ENCODE assay signal across 18 mouse cellular contexts in the genomic region with DNA sequence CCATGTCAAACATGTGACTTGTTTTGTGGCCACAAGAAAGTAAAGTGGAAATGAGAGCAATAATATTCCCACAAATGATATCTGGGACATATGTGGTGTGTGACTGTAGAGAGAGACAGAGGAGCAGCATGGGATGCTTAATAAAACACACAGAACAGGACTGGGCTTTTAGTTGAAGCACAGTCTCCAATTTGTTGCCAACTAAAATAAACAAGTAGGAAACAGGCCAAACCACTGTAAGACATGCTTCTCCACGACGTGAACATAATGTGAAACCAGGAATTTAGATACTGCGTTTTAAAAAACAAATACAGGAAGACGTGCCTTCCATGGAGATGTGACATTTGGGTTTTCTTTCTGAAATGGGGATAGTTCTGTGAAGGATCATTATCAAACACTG.
DNase-seq lines count a peak whose midpoint lies in the region; ATAC-seq and TF ChIP-seq lines count a peak whose summit lies in the region.
"Had no signal": no experiment of that assay in that cellular context is flagged by ENCODE, and none has a peak within 500 bp of the region (broad histone marks: within the 10 kb centered on the region; RNA-seq: fewer than 3 reads in every experiment).

No protein-coding gene starts in this region.

- no peaks in the 10 kb centered on the region; the same call in 1 of the 2 replicates for H3K4me1 ChIP-seq in kidney, adult 2 months (ENCODE audit: control insufficient read depth, insufficient read depth, low read length)
- no peaks in the 10 kb centered on the region; the same call in 1 of the 2 replicates for H3K4me1 ChIP-seq in lung, embryonic 16.5 days (replicated peaks; ENCODE audit: control insufficient read depth, insufficient read depth, low read length)
- no peaks in the 10 kb centered on the region for H3K4me1 ChIP-seq in forebrain, embryonic 15.5 days
- H3K4me1 ChIP-seq: forebrain, embryonic 10.5 days; midbrain, embryonic 15.5 days had no signal

- H3K36me3 ChIP-seq in kidney, adult 2 months (ENCODE audit: control insufficient read depth, insufficient read depth, low read length) = no peaks in the 10 kb centered on the region
- H3K36me3 ChIP-seq in lung, embryonic 16.5 days (ENCODE audit: control insufficient read depth, insufficient read depth, low read length) = no peaks in the 10 kb centered on the region
- H3K36me3 ChIP-seq in forebrain, embryonic 15.5 days = no peaks in the 10 kb centered on the region
- H3K36me3 ChIP-seq: forebrain, embryonic 10.5 days; midbrain, embryonic 15.5 days had no signal

- no peaks in the 10 kb centered on the region; the same call in 1 of the 2 replicates for H3K27me3 ChIP-seq in kidney, adult 2 months (replicated peaks; ENCODE audit: control insufficient read depth, insufficient read depth, low read length)
- H3K27me3 ChIP-seq in lung, embryonic 16.5 days (ENCODE audit: control insufficient read depth, insufficient read depth, low read depth, low read length) = no peaks in the 10 kb centered on the region
- H3K27me3 ChIP-seq in forebrain, embryonic 15.5 days = no peaks in the 10 kb centered on the region
- H3K27me3 ChIP-seq: midbrain, embryonic 15.5 days had no signal

- 0 out of 2 replicates have a peak, but pooled peaks have one; percentile 34 for ATAC-seq in lung, embryonic 16.5 days (ENCODE audit: low read depth)
- ATAC-seq in forebrain, embryonic 15.5 days (replicated peaks) = no peak
- ATAC-seq: midbrain, embryonic 15.5 days had no signal

- no peak for DNase-seq in gastrocnemius, adult 2 months
- DNase-seq in gastrocnemius, postnatal 10 days = no peak
- DNase-seq in kidney, adult 2 months = peak; percentile 60
- DNase-seq in kidney, adult 11 months = no peak
- DNase-seq in lung, postnatal 36 days = no peak
- no peak for DNase-seq in frontal cortex, postnatal 14 days (ENCODE audit: low spot score in 2 of 2)
- DNase-seq: adrenal gland, postnatal 10 days; cerebellum, adult 11 months; cerebellum, postnatal 25 days; gastrocnemius, postnatal 25 days; retina, postnatal 1 day; right cerebral cortex, postnatal 4 days; thymus, postnatal 25 days had no signal

- peak overlapping the region; percentile 53 for H3K27ac ChIP-seq in gastrocnemius, adult 2 months
- H3K27ac ChIP-seq in kidney, adult 2 months (ENCODE audit: insufficient read depth, low read depth, low read length) = no peak overlapping the region
- H3K27ac ChIP-seq in lung, embryonic 16.5 days (ENCODE audit: low read length) = no peak overlapping the region
- H3K27ac ChIP-seq in forebrain, embryonic 15.5 days (replicated peaks) = no peak overlapping the region
- H3K27ac ChIP-seq: forebrain, embryonic 10.5 days; midbrain, embryonic 15.5 days had no signal

- H3K4me2 ChIP-seq in lung, embryonic 16.5 days (ENCODE audit: low read depth, low read length) = no peak overlapping the region
- no peak overlapping the region for H3K4me2 ChIP-seq in forebrain, embryonic 15.5 days (replicated peaks)
- H3K4me2 ChIP-seq: midbrain, embryonic 15.5 days had no signal

- no peak overlapping the region for H3K4me3 ChIP-seq in gastrocnemius, adult 2 months
- H3K4me3 ChIP-seq in kidney, adult 2 months (ENCODE audit: insufficient read depth, low read depth, low read length) = no peak overlapping the region
- H3K4me3 ChIP-seq in lung, embryonic 16.5 days (ENCODE audit: low read length) = no peak overlapping the region
- no peak overlapping the region for H3K4me3 ChIP-seq in forebrain, embryonic 15.5 days
- H3K4me3 ChIP-seq: forebrain, embryonic 10.5 days; megakaryocyte, embryonic 14.5 days; midbrain, embryonic 15.5 days had no signal

- intact Hi-C loops in gastrocnemius, adult 2 months (cut with DNase I) = loop anchor here (10.0 kb wide), 1 partner anchor 320 kb away; a partner anchor contains a TSS

- 53% methylated on average over 4 of the region's 4 CpGs for WGBS in kidney, adult 2 months
- WGBS in lung, embryonic 16.5 days = 38% methylated on average over 4 of the region's 4 CpGs
- 74% methylated on average over 4 of the region's 4 CpGs for WGBS in forebrain, embryonic 15.5 days

- TF ChIP-seq POLR2A in kidney, adult 2 months (IDR thresholded peaks at IDR 0.05; ENCODE audit: low read depth, low read length) = no peak

- H3K9ac ChIP-seq in lung, embryonic 16.5 days (ENCODE audit: low read length) = no peak overlapping the region
- no peak overlapping the region for H3K9ac ChIP-seq in forebrain, embryonic 15.5 days (replicated peaks)
- H3K9ac ChIP-seq: midbrain, embryonic 15.5 days had no signal

- no peaks in the 10 kb centered on the region for H3K9me3 ChIP-seq in lung, embryonic 16.5 days (ENCODE audit: control insufficient read depth, low read length)
- H3K9me3 ChIP-seq in forebrain, embryonic 15.5 days = no peaks in the 10 kb centered on the region
- H3K9me3 ChIP-seq: forebrain, embryonic 10.5 days; megakaryocyte, embryonic 14.5 days; midbrain, embryonic 15.5 days had no signal

- TF ChIP-seq CTCF in gastrocnemius, adult 2 months (IDR thresholded peaks at IDR 0.05) = no peak
- no peak for TF ChIP-seq CTCF in kidney, adult 2 months (conservative IDR thresholded peaks at IDR 0.05; ENCODE audit: insufficient read depth, insufficient read length, low read depth, low read length)
